Mouse (Mus musculus) myocyte (in vitro differentiated cells): ENCODE measurements around the gene Rassf2.

Source experiments
- CEBPB ChIP-seq: IDR thresholded peaks from 2 replicates; pipeline ENCODE4 v1.6.1; 2011; ENCODE audit warnings: mild to moderate bottlenecking, moderate library complexity; ENCODE audit not compliant: poor library complexity, insufficient read depth, severe bottlenecking
- E2F4 ChIP-seq: IDR thresholded peaks from one replicate; pipeline ENCODE4 v1.6.1; 2011; ENCODE audit warnings: mild to moderate bottlenecking, control low read depth, moderate library complexity; ENCODE audit not compliant: insufficient read depth
- MAX ChIP-seq: IDR thresholded peaks from one replicate; pipeline ENCODE4 v1.6.1; 2011; ENCODE audit warnings: low read depth, mild to moderate bottlenecking, control low read depth
- MYOD1 ChIP-seq, 3 experiments: IDR thresholded peaks; one replicate each; pipeline ENCODE4 v1.6.1; 2011; ENCODE audit warnings: control low read depth in 2 of 3, low read depth in 2 of 3, mild to moderate bottlenecking in 2 of 3, moderate library complexity in 1 of 3; ENCODE audit not compliant: insufficient read length in 2 of 3, control insufficient read depth in 1 of 3
- MYOG ChIP-seq, 3 experiments: IDR thresholded peaks; one replicate each; pipeline ENCODE4 v1.6.1; 2011; ENCODE audit warnings: control low read depth in 2 of 3, low read depth in 2 of 3, mild to moderate bottlenecking in 2 of 3; ENCODE audit not compliant: insufficient read length in 2 of 3, control insufficient read depth in 1 of 3, insufficient read depth in 1 of 3
- POLR2A ChIP-seq: IDR thresholded peaks from one replicate; pipeline ENCODE4 v1.6.1; 2011; ENCODE audit warnings: low read depth, mild to moderate bottlenecking, control low read depth, moderate library complexity; ENCODE audit not compliant: insufficient read length
- POLR2AphosphoS2 ChIP-seq: IDR thresholded peaks from one replicate; pipeline ENCODE4 v1.6.1; 2011; ENCODE audit warnings: low read depth, control low read depth; ENCODE audit not compliant: insufficient read length
- SRF ChIP-seq: IDR thresholded peaks from one replicate; pipeline ENCODE4 v1.6.1; 2011; ENCODE audit warnings: low read depth; ENCODE audit not compliant: control insufficient read depth, insufficient read length
- TCF12 ChIP-seq: IDR thresholded peaks from one replicate; pipeline ENCODE4 v1.6.1; 2011; ENCODE audit warnings: mild to moderate bottlenecking, control low read depth; ENCODE audit not compliant: poor library complexity, insufficient read depth, severe bottlenecking
- USF1 ChIP-seq: IDR thresholded peaks from one replicate; pipeline ENCODE4 v1.6.1; 2011; ENCODE audit warnings: low read depth, mild to moderate bottlenecking, control low read depth, moderate library complexity

DNA sequence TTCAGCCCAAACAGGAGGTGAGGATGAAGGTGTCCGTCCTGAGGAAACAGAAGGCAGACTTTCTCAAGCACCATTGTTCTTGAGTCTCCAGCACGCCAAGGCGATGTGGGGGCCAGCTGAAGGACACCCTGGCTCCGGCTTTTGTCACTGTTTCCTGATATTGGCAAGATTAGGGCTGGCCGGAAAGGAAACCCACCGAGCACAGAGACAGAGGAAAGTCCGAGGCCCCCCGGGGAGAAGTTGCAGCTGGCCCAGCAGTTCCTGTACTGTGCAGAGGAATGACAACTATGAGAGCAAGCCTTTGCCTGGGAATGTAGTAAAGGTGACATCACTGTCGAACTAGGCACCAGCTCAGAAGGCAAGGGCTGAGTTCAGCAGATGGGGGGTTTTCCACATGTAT, 49.2 kb downstream of the Rassf2 start:
- no peak for TF ChIP-seq POLR2A
- TF ChIP-seq USF1 = no peak
- TF ChIP-seq MAX = no peak
- TF ChIP-seq POLR2AphosphoS2 = no peak
- no peak for TF ChIP-seq SRF
- TF ChIP-seq MYOD1 (IDR thresholded peaks at IDR 0.05; ENCODE audit: control insufficient read depth in 1 of 3, insufficient read length in 2 of 3, low read depth in 2 of 3) = no peak
- TF ChIP-seq CEBPB = no peak
- no peak for TF ChIP-seq E2F4
- no peak for TF ChIP-seq TCF12
- TF ChIP-seq MYOG (IDR thresholded peaks at IDR 0.05; ENCODE audit: control insufficient read depth in 1 of 3, insufficient read depth in 1 of 3, insufficient read length in 2 of 3, low read depth in 2 of 3) = no peak
